Mouse (Mus musculus) mature B cell (primary cell): ENCODE measurements around the gene Smim4.

Experiments used
- in situ Hi-C: fragments of 300-500 bp; cut with MboI; formaldehyde crosslinking; loops from 2 replicates; pipeline ENCODE4 v1.14.3; 2019

The Smim4 gene

DNA sequence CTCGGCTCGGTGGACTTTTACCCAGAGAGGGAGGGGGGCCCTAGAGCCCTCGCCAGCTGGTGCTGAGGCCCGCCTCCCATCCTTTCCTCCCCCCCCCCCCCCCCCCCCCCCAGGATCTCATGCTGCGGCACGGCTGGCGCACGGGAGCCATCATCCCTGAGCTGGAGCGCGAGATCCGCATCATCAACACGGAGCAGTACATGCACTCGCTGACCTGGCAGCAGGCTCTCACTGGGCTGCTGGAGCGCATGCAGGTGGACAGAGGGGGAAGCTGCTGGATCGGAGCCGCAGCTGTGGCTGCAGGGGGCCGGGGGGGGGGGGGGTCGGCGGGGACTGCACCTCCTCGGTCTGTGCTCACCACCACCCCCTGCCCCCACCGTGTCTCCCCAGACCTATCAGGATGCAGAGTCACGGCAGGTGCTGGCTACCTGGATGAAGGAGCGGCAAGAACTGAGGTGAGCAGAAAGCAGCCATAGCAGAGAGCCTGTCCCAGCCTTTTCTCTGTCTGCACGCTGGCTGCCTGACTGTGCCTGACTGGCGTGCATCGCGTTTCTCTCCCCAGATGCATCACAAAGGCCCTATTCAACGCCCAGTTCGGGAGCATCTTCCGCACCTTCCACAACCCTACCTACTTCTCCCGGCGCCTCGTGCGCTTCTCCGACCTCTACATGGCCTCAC is 9.6 kb upstream of the Smim4 start:
- in situ Hi-C loops, result no loop called here

DNA sequence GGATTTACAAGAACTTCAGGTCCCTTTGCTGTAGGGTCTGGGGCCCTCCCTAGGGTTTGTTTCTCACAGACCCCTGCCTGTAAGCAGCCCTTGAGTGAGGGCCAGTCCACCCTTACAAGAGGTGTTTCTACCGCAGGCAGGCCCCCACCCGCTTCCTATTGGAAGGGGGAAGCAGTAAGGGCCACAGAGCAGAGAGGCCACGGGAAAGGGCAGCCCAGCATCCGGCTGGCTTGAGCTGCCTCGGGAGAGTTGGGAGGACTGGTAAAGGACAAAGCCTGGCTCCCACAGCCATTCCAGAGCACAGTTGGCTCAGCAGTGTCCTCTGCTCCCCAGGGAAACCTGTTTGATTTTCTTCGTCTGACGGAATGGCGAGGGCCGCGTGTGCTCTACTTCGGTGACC is 9.0 kb upstream of the Smim4 start:
- in situ Hi-C loops, result no loop called here

DNA sequence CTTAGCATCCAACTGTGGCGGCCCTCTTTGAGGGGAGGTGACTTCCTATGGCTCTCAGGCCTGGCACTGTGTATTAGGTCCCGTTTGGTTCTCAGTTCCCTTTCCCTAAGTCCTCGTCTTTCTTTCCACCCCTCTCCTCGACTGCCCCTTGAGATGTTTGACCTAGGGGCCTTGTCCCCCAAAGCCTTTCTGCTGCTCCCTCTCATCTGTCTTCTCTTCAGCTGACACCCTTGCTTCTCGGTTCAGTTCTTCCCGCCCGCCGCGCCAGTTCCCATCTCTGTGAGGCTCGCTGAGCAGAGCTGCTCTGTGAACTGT is 8.5 kb upstream of the Smim4 start:
- in situ Hi-C loops, result no loop called here

DNA sequence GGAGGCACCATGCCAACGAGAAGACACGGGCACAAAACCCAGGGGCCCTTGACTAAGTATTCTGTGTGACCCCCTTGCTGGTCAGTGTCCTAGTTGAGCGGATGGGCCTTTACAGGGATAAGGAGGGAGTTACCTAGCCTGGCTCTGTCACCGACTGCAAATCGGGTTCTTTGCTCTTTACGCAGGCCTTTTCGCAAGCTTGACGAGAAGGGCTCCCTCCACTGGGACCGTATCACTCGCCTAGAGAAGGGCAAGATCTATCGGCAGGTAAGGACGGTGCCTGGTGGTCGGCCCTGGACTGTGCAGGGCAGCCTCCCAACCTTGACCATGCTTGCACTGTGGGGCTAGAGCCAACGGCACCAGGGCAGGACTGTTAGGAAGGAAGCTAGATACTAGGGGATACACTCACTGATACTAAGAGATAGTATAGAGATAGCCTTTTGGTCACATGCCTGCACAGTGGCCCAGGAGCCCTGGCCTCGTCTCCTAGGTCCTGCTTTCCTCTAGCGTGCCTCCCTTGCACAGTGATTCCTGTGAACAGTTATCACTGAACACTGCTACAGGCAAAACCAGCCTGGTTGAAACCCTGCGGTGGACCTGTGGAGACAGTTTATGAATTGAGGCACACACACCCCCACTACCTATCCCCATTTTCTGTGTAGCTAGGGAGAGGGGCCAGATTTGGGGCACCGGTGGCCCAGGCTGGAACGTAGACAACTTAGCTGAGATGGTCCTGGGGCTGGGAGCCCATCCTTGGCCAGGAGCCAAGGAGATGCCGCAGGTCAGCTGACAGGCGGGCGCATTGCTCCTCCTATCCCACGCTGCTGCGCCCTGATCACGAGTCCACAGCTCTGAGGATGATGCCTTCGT is 7.9 kb upstream of the Smim4 start:
- in situ Hi-C loops, result no loop called here

DNA sequence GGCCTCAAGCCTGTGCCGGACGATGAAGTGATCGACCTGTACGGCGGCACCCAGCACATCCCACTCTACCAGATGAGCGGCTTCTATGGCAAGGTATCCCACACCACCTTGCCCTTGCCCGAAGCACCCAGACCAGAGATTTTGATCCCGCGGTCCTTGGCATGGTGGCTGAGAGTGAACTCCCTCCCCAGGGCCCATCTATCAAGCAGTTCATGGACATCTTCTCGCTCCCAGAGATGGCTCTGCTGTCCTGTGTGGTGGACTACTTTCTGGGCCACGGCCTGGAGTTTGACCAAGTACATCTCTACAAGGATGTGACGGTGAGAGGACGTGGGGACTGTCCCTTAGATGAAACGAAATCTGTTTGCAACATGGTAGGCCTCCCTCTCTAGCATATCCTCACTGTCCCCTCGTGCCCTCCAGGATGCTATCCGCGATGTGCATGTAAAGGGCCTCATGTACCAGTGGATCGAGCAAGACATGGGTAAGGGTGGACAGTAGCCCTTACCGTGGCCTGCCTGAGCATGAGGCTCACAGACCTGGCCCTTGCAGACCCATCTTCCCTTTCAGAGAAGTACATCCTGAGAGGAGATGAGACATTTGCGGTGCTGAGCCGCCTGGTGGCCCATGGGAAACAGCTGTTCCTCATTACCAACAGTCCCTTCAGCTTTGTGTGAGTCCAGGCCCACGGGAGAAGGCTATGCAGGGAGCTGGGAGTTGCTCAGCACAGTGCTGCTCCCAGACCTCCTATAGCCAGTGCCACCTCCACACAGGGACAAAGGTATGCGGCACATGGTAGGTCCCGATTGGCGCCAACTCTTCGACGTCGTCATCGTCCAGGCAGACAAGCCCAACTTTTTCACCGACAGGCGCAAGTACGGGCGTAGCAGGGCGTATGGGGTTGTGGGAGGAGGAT is 7.0 kb upstream of the Smim4 start:
- in situ Hi-C loops, result no loop called here

DNA sequence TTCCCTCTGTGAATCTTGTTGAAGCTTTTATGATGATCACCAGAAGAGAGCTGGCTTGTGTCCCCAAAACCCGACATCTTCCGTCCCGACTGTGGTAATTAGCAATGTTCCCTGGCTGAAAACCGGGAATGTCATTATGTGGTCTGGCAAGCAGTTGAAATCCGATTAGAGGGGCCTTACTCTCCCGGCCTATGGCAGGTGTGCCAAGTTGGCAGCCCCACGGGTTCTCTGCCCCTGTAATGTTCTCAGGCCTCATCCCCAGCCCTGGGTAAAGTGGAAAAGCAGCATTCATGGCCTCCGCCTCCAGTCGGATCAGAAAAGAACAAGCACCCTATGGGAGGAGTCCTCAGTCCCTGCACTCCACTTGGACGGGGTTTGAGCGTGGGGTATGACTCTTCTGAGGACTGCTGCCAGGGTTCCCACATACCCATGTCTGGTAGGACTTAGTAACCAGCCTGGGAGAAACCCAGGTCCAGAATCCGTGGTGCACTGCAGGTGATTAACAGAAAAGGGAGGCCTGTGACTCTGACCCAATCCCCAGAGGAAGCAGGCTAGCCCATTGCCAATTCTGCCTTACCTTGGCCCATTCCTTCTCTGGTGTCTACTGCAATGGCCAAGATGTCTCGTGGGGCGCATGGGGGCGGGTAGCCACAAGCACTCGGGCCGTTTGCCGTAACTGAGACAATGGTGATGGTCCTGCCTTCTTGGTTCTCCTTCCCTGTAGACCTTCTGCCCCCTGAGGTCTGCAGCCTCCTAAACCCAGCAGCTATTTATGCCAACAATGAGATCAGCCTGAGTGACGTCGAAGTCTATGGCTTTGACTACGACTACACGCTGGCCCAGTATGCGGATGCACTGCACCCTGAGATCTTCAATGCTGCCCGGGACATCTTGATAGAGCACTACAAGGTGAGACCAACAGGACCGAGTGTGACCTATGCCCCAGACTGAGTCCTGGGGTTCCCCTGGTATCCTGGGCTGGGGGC is 5.6 kb upstream of the Smim4 start:
- in situ Hi-C loops, result no loop called here

DNA sequence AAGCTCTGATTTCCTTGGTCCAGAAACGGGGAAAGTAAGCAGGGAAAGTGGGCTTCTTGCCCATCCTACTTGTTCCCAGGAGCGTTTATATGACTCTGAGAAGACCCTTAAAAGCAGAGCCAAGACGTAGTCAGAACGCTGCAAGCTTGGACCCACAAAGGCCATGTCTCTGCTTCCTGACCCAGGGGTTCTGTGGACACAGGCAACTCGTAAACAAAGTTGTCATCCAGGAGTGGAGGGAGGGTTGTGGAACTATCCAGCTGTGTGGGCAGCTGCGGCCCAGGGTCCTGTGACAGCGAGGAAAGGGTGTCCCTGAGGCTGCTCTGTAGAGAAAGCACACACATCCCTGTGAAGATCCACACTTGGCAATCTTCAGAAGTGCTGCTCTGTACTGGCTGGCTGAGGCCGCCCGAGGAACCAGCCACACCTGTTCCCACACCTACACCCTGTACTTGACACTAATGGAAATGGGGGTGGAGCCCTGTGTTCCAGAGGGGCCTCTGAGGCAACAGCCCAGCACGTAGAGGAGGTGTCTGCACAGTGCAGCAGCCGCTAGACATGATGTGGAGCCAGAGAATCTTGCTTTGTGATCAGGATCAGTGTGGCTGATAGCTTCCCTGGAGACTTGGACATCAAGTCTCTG is 4.4 kb upstream of the Smim4 start:
- in situ Hi-C loops, result no loop called here

DNA sequence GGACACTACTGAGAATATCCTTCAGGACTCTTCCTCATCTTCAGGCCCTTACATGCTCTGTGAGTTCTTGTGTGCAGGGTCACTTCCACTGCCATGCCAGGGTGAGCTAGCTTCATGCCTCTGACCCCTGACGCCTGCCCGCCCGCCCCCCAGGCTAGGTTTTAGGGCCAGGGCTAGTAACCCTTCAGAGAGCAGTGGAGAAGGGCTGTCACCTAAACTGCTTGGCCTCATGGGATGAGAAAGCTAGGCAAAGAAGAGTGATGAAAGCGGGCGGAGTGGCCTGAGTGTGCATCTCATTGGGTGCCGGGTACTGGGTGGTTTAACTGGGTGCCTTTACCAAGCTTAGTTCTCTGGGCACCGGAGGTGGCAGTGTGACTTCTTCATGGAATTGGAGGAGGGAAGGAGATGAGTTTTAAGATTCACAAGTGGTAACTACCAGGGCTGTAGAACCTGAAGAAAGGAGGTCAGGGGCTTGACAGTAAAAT is 3.8 kb upstream of the Smim4 start:
- in situ Hi-C loops, result no loop called here

DNA sequence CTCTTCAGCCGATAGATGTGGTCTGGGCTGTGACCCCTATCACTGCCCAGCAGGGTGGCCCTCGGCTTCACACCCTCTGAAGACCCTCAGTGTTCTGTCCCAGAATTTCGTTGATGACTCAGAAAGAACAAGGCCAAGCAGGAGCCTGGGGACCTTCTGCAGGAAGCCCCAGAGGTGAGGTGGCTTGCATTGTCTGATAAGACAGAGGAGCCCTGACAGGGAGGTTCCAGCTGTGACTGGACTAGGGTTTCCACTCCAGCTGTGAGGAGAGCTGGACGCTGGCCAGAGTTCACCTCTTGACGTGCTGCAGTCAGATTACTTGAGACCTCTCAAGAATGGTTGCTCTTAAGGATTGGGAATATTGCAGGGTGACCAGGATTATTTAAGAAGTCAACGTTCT is 3.3 kb upstream of the Smim4 start:
- in situ Hi-C loops, result no loop called here

DNA sequence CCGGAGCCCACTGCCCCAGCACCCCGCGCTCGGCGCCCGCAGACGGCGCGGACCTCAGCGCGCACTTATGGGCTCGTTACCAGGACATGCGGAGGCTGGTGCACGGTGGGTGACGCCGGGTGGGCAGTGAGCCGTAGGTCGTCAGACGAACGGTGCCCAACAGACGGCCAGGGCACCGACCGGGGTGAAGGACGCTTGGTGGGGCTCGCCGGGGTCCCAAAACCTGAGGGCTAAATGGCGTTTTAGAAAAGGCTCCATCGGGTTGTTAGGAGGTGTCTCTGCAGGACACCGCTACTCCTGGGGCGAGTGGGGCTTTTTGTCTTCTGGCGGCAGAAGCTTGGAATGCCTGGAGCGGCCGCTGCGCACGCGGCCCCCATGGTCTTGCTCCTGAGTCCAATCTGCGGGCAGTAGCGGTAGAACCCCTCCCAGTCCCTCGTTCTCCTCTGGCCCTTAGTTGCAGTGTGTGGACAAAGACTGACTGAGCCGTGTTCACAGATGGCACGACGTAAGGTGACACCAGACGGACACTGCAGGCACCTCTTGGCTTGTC is 2.6 kb upstream of the Smim4 start:
- in situ Hi-C loops, result no loop called here

DNA sequence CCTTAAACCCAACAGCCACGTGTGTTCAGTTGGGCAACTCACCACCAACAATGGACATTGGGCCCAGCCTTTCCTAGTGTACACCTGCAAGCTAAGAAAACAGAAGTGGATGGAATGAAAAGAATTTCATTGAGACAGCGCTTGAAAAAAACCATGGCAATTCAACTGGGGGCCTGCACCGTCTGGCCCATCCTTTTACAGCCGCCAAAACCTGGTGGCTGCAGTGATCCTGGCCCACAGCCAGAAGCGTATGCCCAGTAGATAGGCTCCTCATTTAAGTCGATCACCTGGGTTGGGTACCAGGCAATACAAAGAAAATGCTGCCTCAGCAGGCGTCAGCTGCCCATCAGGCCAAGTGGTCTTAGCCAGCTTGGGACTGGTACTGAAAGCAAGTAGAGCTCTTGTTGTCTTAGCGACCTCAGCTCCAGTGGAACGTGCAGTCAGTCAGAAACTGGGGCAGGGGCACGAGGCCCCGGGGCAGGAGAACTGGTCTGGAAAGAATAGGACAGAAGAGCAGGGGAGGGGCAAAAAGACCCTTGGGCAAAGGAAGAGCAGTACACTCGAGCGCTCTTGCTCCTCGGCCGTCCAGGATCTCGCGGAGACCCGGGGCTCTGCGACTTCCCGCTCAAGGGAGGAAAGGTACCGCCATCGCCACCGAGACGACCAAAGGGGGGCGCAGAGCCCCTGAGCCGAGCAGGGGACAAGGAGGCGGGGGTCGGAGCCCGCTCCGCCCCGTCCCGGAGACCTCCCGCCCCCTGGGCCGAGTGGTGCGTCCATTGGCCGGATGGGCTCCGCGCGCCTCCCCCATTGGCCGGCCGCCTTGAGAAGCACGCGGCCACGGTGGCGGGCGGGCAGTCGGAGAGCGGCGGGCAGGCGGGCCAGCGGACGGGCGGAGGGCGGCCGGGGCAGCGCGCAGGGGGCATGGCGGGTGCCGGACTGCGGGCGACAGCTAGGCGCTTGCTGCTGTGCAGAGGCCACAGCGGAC is 1.8 kb upstream of the Smim4 start, which contains the start of gene Nt5dc2:
Gene Nt5dc2 (plus strand): TSS at position 818 of the 985 bp plus-strand sequence.
- in situ Hi-C loops, result no loop called here

DNA sequence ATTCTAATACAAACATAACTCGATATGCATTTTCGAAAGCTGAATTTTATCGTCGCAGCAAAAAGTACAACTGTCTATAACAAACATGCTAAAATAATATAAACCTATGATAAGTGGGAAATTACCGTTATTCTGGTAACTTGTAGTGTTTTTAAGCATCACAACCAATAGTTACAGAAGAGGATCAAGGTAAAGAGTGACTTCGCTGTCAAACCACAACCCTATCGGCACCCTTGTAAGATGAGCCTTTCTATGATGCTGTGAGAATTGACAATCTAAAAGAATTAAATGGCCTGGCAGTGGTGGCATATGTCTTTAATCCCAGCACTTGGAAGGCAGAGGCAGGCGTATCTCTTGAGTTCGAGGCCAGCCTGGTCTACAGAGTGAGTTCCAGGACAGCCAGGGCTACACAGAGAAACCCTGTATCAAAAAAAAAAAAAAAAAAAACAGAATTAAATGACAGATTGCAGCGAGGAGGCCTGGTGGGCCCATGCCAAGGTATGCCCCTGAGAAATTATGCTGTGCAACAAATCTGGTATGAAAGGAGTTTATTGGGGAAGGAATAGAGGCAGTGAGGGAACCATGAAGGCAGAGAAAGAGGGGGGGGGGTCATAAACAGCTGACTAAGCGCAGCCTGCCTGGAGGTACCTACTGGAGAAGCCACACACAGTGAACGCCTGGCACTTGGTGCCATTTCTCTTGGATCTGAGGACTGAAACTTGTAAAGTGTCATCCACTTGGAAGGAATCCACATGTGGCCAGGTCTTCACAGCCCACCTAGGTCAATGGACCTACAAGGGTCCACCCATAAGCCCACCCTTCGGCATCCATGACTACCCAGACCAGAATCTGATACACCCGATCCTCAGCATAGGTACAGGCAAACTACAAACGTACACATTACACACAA is 825 bp upstream of the Smim4 start:
- in situ Hi-C loops, result no loop called here

DNA sequence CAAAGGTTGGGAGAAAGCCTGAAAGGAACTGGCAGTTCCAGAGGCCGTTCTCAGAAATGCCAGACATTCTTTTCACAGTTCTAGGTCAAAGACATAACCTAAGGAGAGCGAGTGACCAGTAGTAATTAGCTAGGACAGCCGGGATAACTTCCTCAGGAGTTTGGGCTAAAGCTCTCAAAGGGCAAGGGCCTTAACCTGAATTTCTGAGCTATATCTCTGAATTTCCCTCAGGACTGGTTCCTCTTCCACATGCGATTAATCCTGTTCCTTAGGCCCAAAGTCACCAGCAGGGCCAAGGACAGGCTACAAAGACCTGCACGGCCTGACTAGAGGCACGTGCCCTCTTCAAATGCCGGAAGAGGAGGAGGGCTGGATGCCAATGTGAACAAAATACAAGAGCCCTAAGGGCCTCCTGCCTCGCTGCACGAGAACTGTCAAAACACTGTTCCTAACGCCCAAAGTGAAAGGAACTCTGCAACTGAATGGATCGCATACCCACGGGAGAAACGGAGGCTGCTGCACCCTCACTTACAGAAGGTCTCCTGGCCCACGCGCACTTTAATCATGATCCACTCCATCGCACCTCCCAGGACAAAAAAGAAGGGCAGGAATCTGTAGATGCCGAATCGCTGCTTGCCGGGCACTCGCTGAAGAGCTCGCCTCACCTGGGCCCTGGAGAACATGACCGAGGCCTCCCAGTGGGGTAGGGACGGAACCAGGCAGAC is 493 bp downstream of the Smim4 start:
- in situ Hi-C loops, result no loop called here

DNA sequence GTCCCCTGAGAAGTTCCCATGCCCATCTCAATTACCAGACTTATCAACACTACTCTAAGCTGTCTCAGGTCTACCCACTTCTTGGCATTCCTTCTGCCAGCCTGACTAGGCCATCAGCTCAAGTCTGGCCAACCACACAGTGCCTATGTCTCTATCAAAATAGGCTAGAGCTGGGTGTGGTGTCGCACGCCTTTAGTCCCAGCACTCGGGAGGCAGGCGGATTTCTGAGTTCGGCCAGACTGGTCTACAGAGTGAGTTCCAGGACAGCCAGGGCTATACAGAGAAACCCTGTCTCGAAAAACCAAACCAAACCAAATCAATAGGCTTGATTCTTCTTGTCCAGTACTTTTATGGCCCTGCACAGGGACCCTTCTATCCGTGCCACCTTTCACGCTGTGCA is 1.9 kb downstream of the Smim4 start:
- in situ Hi-C loops, result no loop called here

DNA sequence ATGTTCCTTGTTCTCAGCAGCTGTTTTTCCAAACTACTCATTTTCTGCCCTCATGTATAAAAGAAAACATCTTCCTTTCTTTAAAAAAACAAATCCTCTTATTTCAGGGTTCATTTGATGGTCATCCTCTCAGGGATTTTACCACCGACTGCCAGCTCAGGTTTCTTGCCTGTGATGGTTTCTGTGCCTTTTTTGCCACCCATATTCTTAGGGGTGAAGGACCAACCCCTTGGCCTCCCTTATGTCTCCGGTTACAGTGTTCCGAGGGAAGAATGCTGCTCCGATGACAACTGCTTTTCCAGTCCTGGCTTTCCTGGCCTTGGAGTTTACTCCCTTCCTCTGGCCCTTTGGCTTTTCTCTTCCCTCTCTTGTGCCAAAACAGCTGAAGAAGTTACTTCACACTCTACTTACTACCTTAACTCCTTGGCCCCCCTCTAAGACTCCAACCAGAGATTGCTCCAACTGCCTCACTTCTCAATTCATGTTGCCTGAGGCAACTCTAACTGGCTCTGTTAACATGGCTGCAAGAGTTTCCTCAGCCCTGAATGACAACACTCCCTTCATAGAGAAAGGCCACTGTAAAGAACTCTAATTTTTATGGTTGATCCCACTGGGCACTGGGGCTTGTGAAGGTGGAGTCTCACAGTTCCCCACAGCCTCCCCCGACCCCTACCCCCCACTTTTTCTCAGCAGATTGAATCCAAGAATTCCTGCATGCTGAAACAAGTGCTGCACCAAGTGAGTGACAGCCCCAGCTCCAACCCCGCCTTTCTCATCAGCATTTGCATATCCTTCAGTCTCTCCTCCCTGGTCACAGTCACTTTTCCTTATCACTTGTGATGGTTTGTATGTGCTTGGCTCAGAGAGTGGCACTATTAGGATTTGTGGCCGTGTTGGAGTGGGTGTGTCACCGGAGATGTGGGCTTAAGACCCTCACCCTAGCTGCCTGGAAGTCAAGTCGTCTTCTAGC is 3.4 kb downstream of the Smim4 start:
- in situ Hi-C loops, result no loop called here

DNA sequence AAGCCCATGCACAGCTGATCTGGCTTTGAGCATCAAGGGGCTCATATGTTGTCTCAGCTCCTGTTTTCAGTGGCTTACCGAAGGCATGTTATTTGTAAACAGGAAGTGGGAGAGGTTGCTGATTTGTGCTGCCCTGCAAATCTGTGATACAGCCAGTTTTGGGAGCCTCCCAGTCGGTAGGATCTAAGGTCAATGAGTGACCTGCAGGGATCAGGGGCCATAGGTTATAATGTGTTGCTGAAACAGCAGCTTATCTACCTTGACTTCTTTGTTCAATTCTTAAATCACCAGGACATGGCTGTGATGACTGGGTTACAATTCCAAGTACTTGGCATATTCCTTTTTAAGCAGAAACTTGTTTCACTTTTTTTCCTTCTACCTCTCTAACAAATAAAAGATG is 13.2 kb downstream of the Smim4 start:
- in situ Hi-C loops, result no loop called here
